Mouse (Mus musculus) heart, embryonic 16.5 days (tissue): Measurements from ENCODE around the gene Ndrg3. TPM values are rescaled to one million over a fixed set of nuclear protein-coding genes. Genes with fewer than 3 reads are reported as not detected.
"Not testable (repeated sequence)": the region's sequence is repeated elsewhere in the genome, so short reads cannot be mapped to it uniquely, and the experiment has no call there.

ENCODE experiments used
- ATAC-seq: fragments of 200-750 bp; cut with Nextera tagmentation; replicated peaks from 2 replicates; pipeline ENCODE4 v1.8.0; 2017; ENCODE audit warnings: moderate number of reproducible peaks; ENCODE audit not compliant: insufficient read depth, low FRiP score; ENCODE audit errors: extremely low read depth
- H3K27ac ChIP-seq: fragments of 300-500 bp; sonication (generic); 2 replicates; pipeline ENCODE4 v1.5.1; 2014; ENCODE audit warnings: mild to moderate bottlenecking, low read length, control low read depth, moderate library complexity
- H3K27me3 ChIP-seq: fragments of 300-500 bp; sonication (generic); 2 replicates; pipeline ENCODE4 v1.6.1; 2014; ENCODE audit warnings: low read length, mixed read lengths; ENCODE audit not compliant: control insufficient read depth, insufficient read depth
- H3K36me3 ChIP-seq: fragments of 300-500 bp; sonication (generic); 2 replicates; pipeline ENCODE4 v1.6.1; 2014; ENCODE audit not compliant: control insufficient read depth, insufficient read depth
- H3K4me1 ChIP-seq: fragments of 300-500 bp; sonication (generic); 2 replicates; pipeline ENCODE4 v1.6.1; 2014; ENCODE audit warnings: low read length, mixed read lengths; ENCODE audit not compliant: control insufficient read depth, insufficient read depth
- H3K4me2 ChIP-seq: fragments of 300-500 bp; sonication (generic); 2 replicates; pipeline ENCODE4 v1.6.1; 2014; ENCODE audit warnings: low read depth, mild to moderate bottlenecking, control low read depth, low read length
- H3K4me3 ChIP-seq: fragments of 300-500 bp; sonication (generic); 2 replicates; pipeline ENCODE4 v1.5.1; 2014; ENCODE audit warnings: mild to moderate bottlenecking, control low read depth, low read length
- H3K9ac ChIP-seq: fragments of 300-500 bp; sonication (generic); 2 replicates; pipeline ENCODE4 v1.6.1; 2014; ENCODE audit warnings: low read length, control low read depth
- H3K9me3 ChIP-seq: fragments of 300-500 bp; sonication (generic); replicated peaks from 2 replicates; pipeline ENCODE4 v1.6.1; 2016; ENCODE audit warnings: low read length; ENCODE audit not compliant: control insufficient read depth
- WGBS: fragments of 180-500 bp; shearing (Covaris S2); extraction: QIAGEN DNeasy Blood & Tissue Kit; methylation state at CpG from one replicate; pipeline ENCODE4 v1.1.7; 2014; 5-methylcytosine and 5-hydroxymethylcytosine counted together
- polyA plus RNA-seq: library from polyadenylated mRNA; unstranded; fragments of >200 nt; fragmentation: Nextera tagmentation; extraction: Ambion mirVana; gene quantifications from 2 replicates; pipeline ENCODE4 v1.2.1, GENCODE M21; 2015

Ndrg3 gene
- polyA plus RNA-seq, 1 experiment from 2014 or later: 60.0 TPM

- Histone ChIP-seq H3K36me3 (peaks cover 6% of the 10 kb centered on the region; the same call in 1 of the 2 replicates), H3K4me3 (no peak overlapping the region), H3K4me1 (0 out of 2 replicates have a peak, but pooled peaks cover 3% of the 10 kb centered on the region), H3K27ac (no peak overlapping the region), H3K27me3 (no peaks in the 10 kb centered on the region), H3K9me3 (no peaks in the 10 kb centered on the region), H3K9ac (no peak overlapping the region), H3K4me2 (no peak overlapping the region)
- WGBS: 39% methylated on average over 3 of the region's 3 CpGs
- no peak for ATAC-seq
Measured at GRCm38 (mm10) chr2:156924210-156924898, 67.5 kb downstream of the Ndrg3 start.

- H3K27me3 ChIP-seq: no peaks in the 10 kb centered on the region
- no peak overlapping the region for H3K27ac ChIP-seq
- H3K4me1 ChIP-seq: 0 out of 2 replicates have a peak, but pooled peaks cover 3% of the 10 kb centered on the region
- no peak overlapping the region for H3K9ac ChIP-seq
- H3K9me3 ChIP-seq: no peaks in the 10 kb centered on the region
- 82% methylated on average over 5 of the region's 5 CpGs for WGBS
- no peak overlapping the region for H3K4me2 ChIP-seq
- no peak for ATAC-seq
- H3K4me3 ChIP-seq: no peak overlapping the region
- peaks cover 1% of the 10 kb centered on the region; the same call in 1 of the 2 replicates for H3K36me3 ChIP-seq
Measured at GRCm38 (mm10) chr2:156923057-156923456, 68.8 kb downstream of the Ndrg3 start.

GRCm38 (mm10) chr2:156919796-156920195, 72.1 kb downstream of the Ndrg3 start:
- Histone ChIP-seq H3K27ac (no peak overlapping the region), H3K9me3 (no peaks in the 10 kb centered on the region), H3K36me3 (no peaks in the 10 kb centered on the region), H3K4me2 (no peak overlapping the region), H3K4me3 (no peak overlapping the region), H3K4me1 (0 out of 2 replicates have a peak, but pooled peaks cover 3% of the 10 kb centered on the region), H3K9ac (no peak overlapping the region), H3K27me3 (no peaks in the 10 kb centered on the region)
- ATAC-seq: no peak
- WGBS: 46% methylated on average over 2 of the region's 2 CpGs

- not testable (repeated sequence) for H3K4me2 ChIP-seq, H3K4me1 ChIP-seq, H3K27me3 ChIP-seq, H3K27ac ChIP-seq, H3K9ac ChIP-seq, H3K36me3 ChIP-seq, H3K9me3 ChIP-seq, ATAC-seq, H3K4me3 ChIP-seq
- 84% methylated on average over 11 of the region's 11 CpGs for WGBS
Measured at GRCm38 (mm10) chr2:156919191-156919590, 72.7 kb downstream of the Ndrg3 start.

GRCm38 (mm10) chr2:156918562-156918961, 73.3 kb downstream of the Ndrg3 start:
- H3K9me3 ChIP-seq: no peaks in the 10 kb centered on the region
- H3K27me3 ChIP-seq: no peaks in the 10 kb centered on the region
- no peaks in the 10 kb centered on the region for H3K4me1 ChIP-seq
- H3K4me2 ChIP-seq: no peak overlapping the region
- no peak for ATAC-seq
- H3K36me3 ChIP-seq: no peaks in the 10 kb centered on the region
- WGBS: 52% methylated on average over 4 of the region's 4 CpGs
- no peak overlapping the region for H3K4me3 ChIP-seq
- H3K9ac ChIP-seq: no peak overlapping the region
- H3K27ac ChIP-seq: no peak overlapping the region

GRCm38 (mm10) chr2:156916419-156917125, 75.3 kb downstream of the Ndrg3 start:
- H3K9me3 ChIP-seq: no peaks in the 10 kb centered on the region

GRCm38 (mm10) chr2:156915559-156915958, 76.3 kb downstream of the Ndrg3 start:
- Histone ChIP-seq H3K4me1 (no peaks in the 10 kb centered on the region), H3K36me3 (no peaks in the 10 kb centered on the region), H3K9me3 (no peaks in the 10 kb centered on the region), H3K9ac (no peak overlapping the region), H3K4me3 (no peak overlapping the region), H3K27ac (no peak overlapping the region), H3K4me2 (no peak overlapping the region), H3K27me3 (no peaks in the 10 kb centered on the region)
- 49% methylated on average over 3 of the region's 3 CpGs for WGBS
- ATAC-seq: no peak

More at GRCm38 (mm10) chr2:156916419-156917125, 75.3 kb downstream of the Ndrg3 start:
- WGBS: 80% methylated on average over 3 of the region's 3 CpGs
- Histone ChIP-seq H3K36me3 (no peaks in the 10 kb centered on the region), H3K4me2 (no peak overlapping the region), H3K27ac (no peak overlapping the region), H3K27me3 (no peaks in the 10 kb centered on the region), H3K4me1 (no peaks in the 10 kb centered on the region), H3K4me3 (no peak overlapping the region), H3K9ac (no peak overlapping the region)
- ATAC-seq: no peak

GRCm38 (mm10) chr2:156913191-156913590, 78.7 kb downstream of the Ndrg3 start:
- no peak for ATAC-seq
- Histone ChIP-seq H3K4me1 (no peaks in the 10 kb centered on the region), H3K27ac (no peak overlapping the region), H3K9me3 (no peaks in the 10 kb centered on the region), H3K4me2 (no peak overlapping the region), H3K27me3 (no peaks in the 10 kb centered on the region), H3K9ac (no peak overlapping the region), H3K4me3 (no peak overlapping the region), H3K36me3 (no peaks in the 10 kb centered on the region)
- 45% methylated on average over 5 of the region's 5 CpGs for WGBS

GRCm38 (mm10) chr2:156905931-156906330, 85.9 kb downstream of the Ndrg3 start:
- H3K9me3 ChIP-seq, ATAC-seq, H3K27me3 ChIP-seq, H3K36me3 ChIP-seq, H3K4me3 ChIP-seq, H3K9ac ChIP-seq, H3K27ac ChIP-seq, H3K4me1 ChIP-seq, H3K4me2 ChIP-seq: not testable (repeated sequence)
- 39% methylated on average over 4 of the region's 4 CpGs for WGBS
